Comparison of ENCODE assay signal across 25 mouse cellular contexts in genomic region chr15:95243876-95244275, GRCm38 (mm10).
DNase-seq lines count a peak whose midpoint lies in the region; ATAC-seq lines count a peak whose summit lies in the region.
"Had no signal": no experiment of that assay in that cellular context is flagged by ENCODE, and none has a peak within 500 bp of the region (broad histone marks: within the 10 kb centered on the region; RNA-seq: fewer than 3 reads in every experiment).

No protein-coding gene starts in this region.

- no peak for DNase-seq in forebrain, embryonic 11.5 days (ENCODE audit: low spot score)
- peak; percentile 54 for DNase-seq in heart, embryonic 10.5 days (ENCODE audit: low spot score)
- DNase-seq in heart, postnatal 4 days = no peak
- DNase-seq: adrenal gland, adult 8-10 months; adrenal gland, postnatal 14 days; adrenal gland, postnatal 36 days; B cell, adult 2 months; cerebellum, adult 11-12 months; cerebellum, adult 2 months; cerebellum, adult 9-10 months; cerebellum, postnatal 10 days; cerebellum, postnatal 25 days; forebrain, postnatal 0 days had no signal

- no peak overlapping the region for H3K4me2 ChIP-seq in forebrain, embryonic 11.5 days (ENCODE audit: low read depth, low read length, severe bottlenecking)
- no peak overlapping the region for H3K4me2 ChIP-seq in forebrain, embryonic 12.5 days
- H3K4me2 ChIP-seq: embryonic facial prominence, embryonic 12.5 days; forebrain, embryonic 13.5 days; forebrain, embryonic 15.5 days had no signal

- 0 out of 2 replicates have a peak, but pooled peaks have one; percentile 18 for ATAC-seq in forebrain, embryonic 11.5 days (replicated peaks; ENCODE audit: low FRiP score)
- ATAC-seq in forebrain, embryonic 12.5 days (ENCODE audit: low FRiP score) = no peak
- ATAC-seq in megakaryocyte, adult 5-6 weeks (ENCODE audit: poor library complexity, severe bottlenecking) = no peak
- ATAC-seq: activated CD4-positive, CD25-positive, alpha-beta regulatory T cell, adult 4 months; CD4-positive, CD25-positive, alpha-beta regulatory T cell, adult 4 months; forebrain, embryonic 13.5 days; forebrain, embryonic 15.5 days; forebrain, postnatal 0 days; Patski had no signal

- H3K36me3 ChIP-seq in forebrain, embryonic 11.5 days (ENCODE audit: control insufficient read depth, insufficient read depth, low read length) = no peaks in the 10 kb centered on the region
- peaks cover 11% of the 10 kb centered on the region for H3K36me3 ChIP-seq in forebrain, embryonic 12.5 days (replicated peaks)
- H3K36me3 ChIP-seq in heart, embryonic 10.5 days = no peaks in the 10 kb centered on the region
- no peaks in the 10 kb centered on the region for H3K36me3 ChIP-seq in megakaryocyte, embryonic 14.5 days (replicated peaks; ENCODE audit: low read length)
- H3K36me3 ChIP-seq: embryonic facial prominence, embryonic 10.5 days; embryonic facial prominence, embryonic 12.5 days; G1E had no signal

- no peak overlapping the region for H3K27ac ChIP-seq in forebrain, embryonic 11.5 days (ENCODE audit: low read depth, low read length)
- H3K27ac ChIP-seq in forebrain, embryonic 12.5 days = no peak overlapping the region
- no peak overlapping the region for H3K27ac ChIP-seq in heart, embryonic 10.5 days
- H3K27ac ChIP-seq: embryonic facial prominence, embryonic 10.5 days; embryonic facial prominence, embryonic 12.5 days; forebrain, embryonic 13.5 days; forebrain, embryonic 15.5 days had no signal

- no peaks in the 10 kb centered on the region for H3K27me3 ChIP-seq in forebrain, embryonic 11.5 days (ENCODE audit: control insufficient read depth, insufficient read depth, low read length)
- H3K27me3 ChIP-seq in forebrain, embryonic 12.5 days = no peaks in the 10 kb centered on the region
- H3K27me3 ChIP-seq in heart, embryonic 10.5 days (ENCODE audit: insufficient read depth, poor library complexity, severe bottlenecking) = no peaks in the 10 kb centered on the region
- no peaks in the 10 kb centered on the region for H3K27me3 ChIP-seq in megakaryocyte, embryonic 14.5 days (replicated peaks)
- H3K27me3 ChIP-seq: CH12.LX; embryonic facial prominence, embryonic 12.5 days; forebrain, embryonic 13.5 days; forebrain, embryonic 15.5 days; Patski had no signal

- no peaks in the 10 kb centered on the region for H3K9me3 ChIP-seq in forebrain, embryonic 11.5 days (ENCODE audit: control insufficient read depth, low read length)
- no peaks in the 10 kb centered on the region for H3K9me3 ChIP-seq in forebrain, embryonic 12.5 days
- H3K9me3 ChIP-seq in heart, embryonic 10.5 days = no peaks in the 10 kb centered on the region
- peaks cover 45% of the 10 kb centered on the region for H3K9me3 ChIP-seq in megakaryocyte, embryonic 14.5 days
- H3K9me3 ChIP-seq: embryonic facial prominence, embryonic 10.5 days; embryonic facial prominence, embryonic 12.5 days; forebrain, embryonic 13.5 days; forebrain, embryonic 15.5 days had no signal

- WGBS in forebrain, embryonic 11.5 days = 67% methylated on average over 8 of the region's 8 CpGs
- WGBS in forebrain, embryonic 12.5 days = 58% methylated on average over 8 of the region's 8 CpGs
- WGBS in heart, embryonic 10.5 days = 79% methylated on average over 8 of the region's 8 CpGs

- no peak overlapping the region for H3K4me3 ChIP-seq in forebrain, embryonic 11.5 days (ENCODE audit: low read depth, low read length)
- no peak overlapping the region for H3K4me3 ChIP-seq in forebrain, embryonic 12.5 days (replicated peaks)
- H3K4me3 ChIP-seq in heart, embryonic 10.5 days = no peak overlapping the region
- H3K4me3 ChIP-seq in megakaryocyte, embryonic 14.5 days (replicated peaks) = peak overlapping the region; percentile 1
- H3K4me3 ChIP-seq: embryonic facial prominence, embryonic 10.5 days; embryonic facial prominence, embryonic 12.5 days; forebrain, embryonic 13.5 days; forebrain, embryonic 15.5 days had no signal

- no peak overlapping the region for H3K9ac ChIP-seq in forebrain, embryonic 11.5 days (ENCODE audit: low read length)
- no peak overlapping the region for H3K9ac ChIP-seq in forebrain, embryonic 12.5 days
- H3K9ac ChIP-seq: embryonic facial prominence, embryonic 12.5 days; forebrain, embryonic 13.5 days; forebrain, embryonic 15.5 days; forebrain, postnatal 0 days had no signal

- H3K4me1 ChIP-seq in forebrain, embryonic 11.5 days (replicated peaks; ENCODE audit: control insufficient read depth, insufficient read depth, low read length) = no peaks in the 10 kb centered on the region
- H3K4me1 ChIP-seq in forebrain, embryonic 12.5 days = peaks cover 3% of the 10 kb centered on the region; the same call in 1 of the 2 replicates
- H3K4me1 ChIP-seq in heart, embryonic 10.5 days = no peaks in the 10 kb centered on the region
- no peaks in the 10 kb centered on the region for H3K4me1 ChIP-seq in megakaryocyte, embryonic 14.5 days
- H3K4me1 ChIP-seq: embryonic facial prominence, embryonic 10.5 days; embryonic facial prominence, embryonic 12.5 days had no signal
